Mouse (Mus musculus): Measurements from ENCODE around the gene E330021D16Rik.
"Not testable (repeated sequence)": the region's sequence is repeated elsewhere in the genome, so short reads cannot be mapped to it uniquely, and the experiment has no call there.

The E330021D16Rik gene

DNA sequence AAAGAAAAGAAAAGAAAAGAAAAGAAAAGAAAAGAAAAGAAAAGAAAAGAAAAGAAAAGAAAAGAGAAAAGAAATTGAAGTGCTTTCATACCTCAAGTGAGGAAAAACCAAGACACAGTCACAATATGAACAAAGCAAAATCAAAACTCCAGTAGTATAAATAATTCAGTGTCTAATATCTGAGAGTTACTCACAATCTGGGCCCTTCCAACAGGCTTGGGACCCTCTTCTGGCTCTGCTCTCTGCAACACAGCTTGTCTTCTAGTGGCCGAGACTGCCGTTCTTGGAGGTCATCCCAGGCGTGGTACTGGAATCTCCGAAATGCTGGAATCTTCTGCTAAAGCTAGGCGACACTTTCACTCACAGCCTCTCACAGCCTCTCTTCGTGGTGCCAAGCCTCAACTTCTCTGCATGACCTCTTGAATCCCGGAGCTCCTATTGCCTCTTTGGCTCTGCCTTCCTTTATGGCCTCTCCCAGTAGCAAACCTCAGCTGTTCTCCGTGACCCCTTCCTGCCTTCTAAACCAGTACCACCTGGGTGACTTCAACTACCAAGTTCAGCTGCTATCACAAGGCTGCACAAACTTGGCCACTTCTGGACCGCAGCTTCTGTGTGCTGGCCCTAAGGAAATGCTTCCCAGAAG is at the start of gene E330021D16Rik:
Gene E330021D16Rik (minus strand): TSS at position 437 of the 643 bp plus-strand sequence.
- CTCF ChIA-PET = no interaction called here
- POLR2A ChIA-PET = interaction anchor here in 2 of 4 experiments (1.1 to 1.4 kb wide), 2 partner anchors 9 to 282 kb away, joined by 3 to 4 read pairs; no protein-coding TSS in a partner anchor

- POLR2A ChIA-PET = interaction anchor here (0.5 to 14.8 kb wide), 33 partner anchors 10 to 342 kb away, joined by 3 to 273 read pairs (median 9); partner anchors contain the start of gene Hist4h4 (in 1 of the 4)
- CTCF ChIA-PET = interaction anchor here in 2 of 4 experiments (0.9 to 1.6 kb wide), 8 partner anchors 19 to 90 kb away, joined by 3 to 7 read pairs (median 4); no protein-coding TSS in a partner anchor
Observed at GRCm38 (mm10) chr6:136465021-136465420, 49.7 kb upstream of the E330021D16Rik start.

DNA sequence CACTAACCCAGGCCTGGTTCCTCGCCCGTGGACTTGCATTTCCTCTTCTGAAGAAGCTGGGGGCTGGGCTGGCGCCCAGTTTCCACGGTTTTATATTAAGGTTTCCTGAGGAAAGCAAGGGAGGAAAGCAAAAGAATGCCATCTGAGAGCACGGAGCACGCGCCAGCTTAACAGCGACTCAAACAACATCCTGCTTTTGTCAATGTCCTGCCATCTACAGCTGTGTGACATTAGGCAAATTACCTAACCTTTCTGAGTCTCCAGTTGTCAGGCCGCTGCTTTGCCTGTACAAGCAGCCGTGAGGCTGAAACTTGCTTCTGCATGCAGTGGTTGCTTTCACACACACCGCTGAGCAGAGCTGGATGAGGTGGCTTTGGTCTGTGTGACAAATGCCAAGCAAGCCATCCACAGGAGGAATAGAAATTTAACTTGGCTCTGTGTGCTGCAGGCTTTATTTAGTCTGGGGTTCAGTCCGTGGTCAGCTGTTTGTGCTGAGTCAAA is 48.8 kb upstream of the E330021D16Rik start:
- CTCF ChIA-PET = interaction anchor here in 3 of 4 experiments (1.2 to 1.6 kb wide), 5 partner anchors 43 to 226 kb away, joined by 3 to 4 read pairs (median 3); no protein-coding TSS in a partner anchor
- POLR2A ChIA-PET = interaction anchor here in 3 of 4 experiments (0.6 to 14.8 kb wide), 37 partner anchors 16 to 1656 kb away, joined by 3 to 273 read pairs (median 5); partner anchors contain the start of gene Hist4h4 (in 1 of the 3)

DNA sequence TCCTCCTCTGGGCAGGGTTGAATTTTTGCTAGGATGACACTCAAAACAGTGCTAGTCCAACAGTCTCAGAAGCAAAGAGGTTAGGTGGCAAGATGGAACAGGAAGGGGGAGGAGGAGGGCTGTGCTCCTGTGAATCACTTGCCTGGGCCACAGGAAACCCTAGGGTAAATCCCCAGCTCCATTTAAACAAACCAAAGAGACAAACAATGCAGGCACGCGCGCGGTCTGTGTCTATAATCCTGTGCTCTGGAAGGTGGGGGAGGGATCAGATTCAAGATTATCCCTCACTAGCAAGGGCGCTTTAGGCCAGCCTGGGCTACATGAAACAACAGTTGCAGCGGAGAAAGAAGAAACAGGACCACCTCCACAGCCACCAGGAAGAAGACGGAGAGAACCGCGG is 48.1 kb upstream of the E330021D16Rik start:
- ChIA-PET POLR2A (interaction anchor here (0.5 to 14.8 kb wide), 45 partner anchors 7 to 340 kb away, joined by 3 to 273 read pairs (median 5); partner anchors contain the start of gene Hist4h4 (in 2 of the 4)), CTCF (interaction anchor here (0.6 to 1.6 kb wide), 9 partner anchors 36 to 1464 kb away, joined by 3 to 5 read pairs (median 3); no protein-coding TSS in a partner anchor)

DNA sequence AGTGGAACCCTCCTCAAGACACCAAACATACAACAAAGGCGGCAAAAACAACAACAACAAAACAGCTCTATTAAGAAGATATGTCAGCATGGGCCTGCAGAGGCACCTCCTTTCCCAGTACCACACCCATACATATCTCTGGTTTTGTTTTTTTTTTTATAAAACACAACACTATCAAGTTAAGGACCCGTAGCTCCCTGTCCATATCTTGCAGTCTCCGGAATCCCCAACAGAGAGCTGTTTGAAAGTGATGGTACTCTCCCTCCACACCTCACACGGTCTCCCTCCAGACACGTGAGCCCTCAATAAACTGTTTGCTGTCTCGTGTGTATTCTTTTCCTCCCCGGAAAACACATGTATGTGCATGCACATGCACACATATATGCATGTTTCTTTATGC is 43.8 kb upstream of the E330021D16Rik start:
- ChIA-PET CTCF (interaction anchor here in 1 of 4 experiments (1.0 kb wide), 1 partner anchor 36 kb away, joined by 3 read pairs; no protein-coding TSS in a partner anchor), POLR2A (interaction anchor here (0.6 to 2.5 kb wide), 13 partner anchors 9 to 148 kb away, joined by 3 to 7 read pairs (median 4); no protein-coding TSS in a partner anchor)

DNA sequence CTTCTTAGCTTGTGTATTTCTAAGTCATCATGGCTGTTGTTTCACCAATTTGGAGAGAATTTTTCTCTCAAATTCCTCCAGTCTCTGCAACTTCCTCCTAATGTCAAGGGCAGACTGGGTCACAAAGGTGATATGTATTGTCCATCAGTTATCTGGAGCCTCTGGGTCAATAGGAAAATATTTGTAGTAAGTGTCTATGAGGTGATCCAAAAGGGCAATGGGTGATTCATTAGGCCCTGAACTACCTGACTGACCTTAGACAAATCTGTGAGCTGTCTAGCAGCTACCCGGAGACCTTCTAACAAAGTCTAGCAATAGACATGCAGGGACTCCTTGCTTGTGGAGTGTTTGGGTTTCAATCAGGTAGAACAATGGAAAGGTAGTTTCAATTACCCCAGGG is 40.9 kb upstream of the E330021D16Rik start:
- POLR2A ChIA-PET = no interaction called here
- CTCF ChIA-PET = no interaction called here

GRCm38 (mm10) chr6:136455696-136456095 is 40.3 kb upstream of the E330021D16Rik start:
- ChIA-PET POLR2A (no interaction called here), CTCF (no interaction called here)

- ChIA-PET CTCF (interaction anchor here in 2 of 4 experiments (0.6 to 0.7 kb wide), 2 partner anchors 30 to 578 kb away, joined by 3 read pairs; no protein-coding TSS in a partner anchor), POLR2A (interaction anchor here in 2 of 4 experiments (0.9 to 1.4 kb wide), 4 partner anchors 10 to 37 kb away, joined by 3 to 8 read pairs (median 4); no protein-coding TSS in a partner anchor)
Observed at GRCm38 (mm10) chr6:136452623-136453022, 37.3 kb upstream of the E330021D16Rik start.

DNA sequence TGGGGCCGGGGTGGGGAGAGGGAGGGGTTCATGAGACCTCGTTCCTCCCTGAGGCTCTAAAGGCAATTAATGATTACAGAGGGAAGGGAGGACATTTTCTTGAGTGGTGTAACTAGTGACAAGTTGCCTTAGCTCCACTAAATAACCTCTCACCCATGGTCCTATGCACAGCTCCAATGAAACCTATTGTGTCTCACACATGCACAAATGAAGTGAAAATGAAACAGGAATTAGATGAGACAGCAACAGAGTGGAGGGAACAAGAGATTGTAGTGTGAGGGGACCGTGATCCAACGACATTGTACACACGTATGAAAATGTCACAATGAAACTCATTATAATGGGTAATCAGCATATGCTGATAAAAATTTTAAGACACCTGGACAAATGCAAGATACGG is 35.5 kb upstream of the E330021D16Rik start:
- ChIA-PET CTCF (interaction anchor here in 1 of 4 experiments (0.6 kb wide), 1 partner anchor 242 kb away, joined by 3 read pairs; no protein-coding TSS in a partner anchor), POLR2A (interaction anchor here in 2 of 4 experiments (0.9 to 1.3 kb wide), 3 partner anchors 12 to 103 kb away, joined by 3 to 4 read pairs (median 3); no protein-coding TSS in a partner anchor)

GRCm38 (mm10) chr6:136449930-136450329 is 34.6 kb upstream of the E330021D16Rik start:
- POLR2A ChIA-PET = interaction anchor here in 3 of 4 experiments (0.8 to 1.4 kb wide), 6 partner anchors 10 to 69 kb away, joined by 3 to 9 read pairs (median 3); no protein-coding TSS in a partner anchor

DNA sequence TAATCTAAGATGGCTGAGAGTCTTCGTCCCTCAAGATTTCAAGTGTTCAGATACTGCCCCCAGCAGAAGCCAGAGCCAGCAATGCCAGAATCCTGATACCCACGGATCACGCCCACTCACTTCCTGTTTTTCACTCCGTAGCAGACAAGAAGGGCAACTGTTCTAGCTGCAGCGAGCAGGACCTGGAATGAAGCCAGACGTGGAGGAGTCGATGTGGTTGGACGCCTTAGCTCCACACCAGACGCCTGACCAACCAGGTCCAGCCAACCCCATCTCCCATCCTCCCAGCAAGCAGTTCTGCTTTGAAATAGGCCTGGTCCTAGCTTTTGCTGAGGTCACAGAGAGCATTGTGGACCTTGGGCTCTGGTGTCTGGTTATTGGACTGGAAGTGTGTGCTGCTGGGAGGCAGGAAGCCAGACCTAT is 33.9 kb upstream of the E330021D16Rik start:
- POLR2A ChIA-PET = interaction anchor here in 2 of 4 experiments (0.6 to 1.4 kb wide), 3 partner anchors 10 to 69 kb away, joined by 3 to 4 read pairs (median 3); no protein-coding TSS in a partner anchor
- CTCF ChIA-PET = interaction anchor here in 1 of 4 experiments (0.9 kb wide), 1 partner anchor 27 kb away, joined by 3 read pairs; no protein-coding TSS in a partner anchor

More at GRCm38 (mm10) chr6:136449930-136450329, 34.6 kb upstream of the E330021D16Rik start:
- CTCF ChIA-PET = interaction anchor here in 1 of 4 experiments (0.9 kb wide), 1 partner anchor 28 kb away, joined by 3 read pairs; no protein-coding TSS in a partner anchor

- CTCF ChIA-PET, POLR2A ChIA-PET: not testable (repeated sequence)
Observed at GRCm38 (mm10) chr6:136439205-136439604, 23.8 kb upstream of the E330021D16Rik start.

GRCm38 (mm10) chr6:136436151-136436550 is 20.8 kb upstream of the E330021D16Rik start:
- ChIA-PET POLR2A (interaction anchor here in 2 of 4 experiments (0.6 to 1.7 kb wide), 2 partner anchors 25 to 95 kb away, joined by 3 to 4 read pairs; no protein-coding TSS in a partner anchor), CTCF (interaction anchor here in 2 of 4 experiments (0.6 to 1.2 kb wide), 2 partner anchors 13 to 82 kb away, joined by 3 read pairs; no protein-coding TSS in a partner anchor)

DNA sequence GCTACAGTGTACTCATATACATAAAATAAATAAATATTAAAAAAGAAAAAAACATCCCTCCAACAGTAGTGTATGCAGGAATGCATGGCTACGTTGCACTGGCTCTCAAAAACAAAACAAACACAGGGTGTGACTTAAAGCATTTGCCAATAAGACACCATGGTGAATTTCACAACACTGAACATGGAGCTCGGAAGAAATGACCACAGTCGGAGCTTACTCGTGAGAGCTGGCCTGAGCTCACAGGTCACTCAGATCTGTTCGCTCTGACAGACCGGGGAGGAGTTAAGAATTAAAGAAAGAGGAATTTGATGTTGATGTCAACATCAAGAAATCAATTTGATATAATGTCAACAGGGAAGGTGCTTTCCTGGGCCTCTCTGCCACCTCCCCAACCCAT is 18.2 kb upstream of the E330021D16Rik start:
- ChIA-PET CTCF (interaction anchor here in 2 of 4 experiments (0.6 to 1.2 kb wide), 2 partner anchors 13 to 25 kb away, joined by 3 to 5 read pairs; no protein-coding TSS in a partner anchor), POLR2A (interaction anchor here in 2 of 4 experiments (0.9 to 2.5 kb wide), 3 partner anchors 11 to 37 kb away, joined by 3 to 10 read pairs (median 3); no protein-coding TSS in a partner anchor)

DNA sequence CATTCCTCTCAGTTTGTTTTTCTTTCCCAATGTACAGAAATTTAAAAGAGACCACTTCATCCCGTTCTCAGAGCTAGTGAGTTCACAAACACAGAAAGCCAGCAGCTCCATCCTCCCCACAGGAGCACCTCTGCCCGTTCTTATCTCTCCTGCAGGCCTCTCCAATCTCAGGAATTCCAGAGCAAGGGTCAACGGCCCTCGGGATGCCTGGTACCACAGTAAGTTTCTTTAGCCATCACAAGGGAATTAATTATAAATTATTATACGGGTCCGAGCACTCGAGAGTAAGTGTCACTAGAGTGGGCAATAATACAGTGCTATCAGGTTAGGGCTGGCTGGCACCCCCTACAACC is 16.5 kb upstream of the E330021D16Rik start:
- POLR2A ChIA-PET = interaction anchor here in 3 of 4 experiments (0.6 to 1.0 kb wide), 5 partner anchors 9 to 127 kb away, joined by 3 to 5 read pairs (median 3); no protein-coding TSS in a partner anchor
- CTCF ChIA-PET = no interaction called here

DNA sequence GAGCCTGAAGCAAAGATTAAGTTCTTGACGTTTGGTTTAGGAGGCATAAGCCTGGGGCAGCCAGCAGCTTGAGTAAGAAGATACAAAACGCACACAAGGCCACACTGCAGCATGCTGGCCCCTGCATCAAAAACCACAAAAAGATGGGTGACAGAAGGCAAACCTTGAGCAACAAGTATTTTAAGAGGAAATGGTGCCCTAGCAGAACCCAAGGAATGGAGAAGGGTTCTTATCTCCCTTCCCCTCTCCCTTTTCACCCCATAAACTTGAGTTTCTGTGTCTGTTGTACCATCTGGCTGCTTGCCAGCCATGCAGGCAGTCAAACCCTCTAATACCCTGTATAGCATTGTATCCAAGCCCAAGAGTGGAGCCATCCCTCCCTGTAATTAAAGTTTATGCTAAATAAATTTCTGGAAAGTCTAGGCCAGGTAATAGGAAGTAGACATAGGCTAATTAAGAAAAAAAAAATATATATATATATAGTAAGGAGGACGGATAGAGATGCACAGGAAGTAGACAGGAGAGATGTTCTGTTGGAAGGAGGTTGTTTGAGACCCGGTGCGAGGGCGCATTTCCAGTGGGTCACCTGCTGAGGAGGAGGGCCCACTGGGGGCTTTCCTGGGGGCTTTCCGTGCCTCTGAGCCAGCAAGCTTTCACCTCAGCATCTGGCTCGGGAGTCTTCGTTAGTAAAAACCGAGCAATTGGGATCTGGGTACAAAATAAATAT is 16.0 kb upstream of the E330021D16Rik start:
- ChIA-PET CTCF (no interaction called here), POLR2A (interaction anchor here in 3 of 4 experiments (0.6 to 2.3 kb wide), 5 partner anchors 9 to 127 kb away, joined by 3 to 11 read pairs (median 3); no protein-coding TSS in a partner anchor)

DNA sequence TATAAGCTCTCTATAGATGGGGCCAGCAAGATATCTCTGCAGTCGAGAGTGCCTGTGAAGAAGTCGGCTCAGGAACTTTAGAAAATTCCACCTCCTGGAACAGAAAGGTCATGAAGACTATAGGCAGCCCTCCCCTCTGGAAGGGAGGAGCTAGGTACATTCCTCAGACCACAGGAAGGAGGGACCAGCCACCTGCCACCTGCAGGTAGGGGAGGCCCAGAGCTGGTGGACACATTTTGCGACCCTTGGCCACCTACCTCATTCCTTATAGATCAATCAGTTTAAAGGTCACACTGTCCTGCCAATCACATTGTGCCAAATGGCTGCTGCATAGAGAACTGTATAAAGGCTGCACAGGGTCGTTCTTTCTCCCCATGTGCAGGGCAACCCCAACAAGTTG is 14.1 kb upstream of the E330021D16Rik start:
- CTCF ChIA-PET = interaction anchor here in 2 of 4 experiments (0.6 to 1.9 kb wide), 5 partner anchors 8 to 131 kb away, joined by 3 to 5 read pairs (median 3); no protein-coding TSS in a partner anchor

DNA sequence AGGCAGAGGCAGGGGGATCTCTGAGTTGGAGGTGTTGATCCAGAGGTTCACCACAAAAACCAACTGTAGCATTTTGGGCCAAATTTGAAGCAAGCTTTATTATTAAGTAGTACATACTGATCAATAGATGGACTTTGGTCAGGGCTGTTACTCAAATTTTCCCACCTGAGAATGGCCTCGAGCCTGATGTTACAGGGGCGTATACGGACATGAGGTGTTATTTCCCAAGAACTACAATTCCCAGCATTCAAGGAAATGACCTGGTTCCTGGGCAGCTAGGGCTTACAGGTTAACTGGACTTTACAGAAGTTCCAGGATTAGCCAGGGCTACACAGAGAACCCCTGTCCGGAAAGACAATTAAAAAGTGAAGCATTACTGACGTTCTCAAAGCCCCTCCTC is 13.0 kb upstream of the E330021D16Rik start:
- CTCF ChIA-PET = interaction anchor here in 1 of 4 experiments (1.9 kb wide), 1 partner anchor 127 kb away, joined by 5 read pairs; no protein-coding TSS in a partner anchor

More for the DNA sequence above, 14.1 kb upstream of the E330021D16Rik start:
- POLR2A ChIA-PET = interaction anchor here in 3 of 4 experiments (0.5 to 3.1 kb wide), 24 partner anchors 8 to 375 kb away, joined by 3 to 13 read pairs (median 5); partner anchors contain the start of gene Hist4h4 (in 1 of the 3)

More for the DNA sequence above, 13.0 kb upstream of the E330021D16Rik start:
- POLR2A ChIA-PET = interaction anchor here in 3 of 4 experiments (1.0 to 3.1 kb wide), 12 partner anchors 9 to 376 kb away, joined by 3 to 13 read pairs (median 5); partner anchors contain the start of gene Hist4h4 (in 1 of the 3)
